Mouse (Mus musculus): ENCODE measurements around the gene Ran.

GRCm38 (mm10) chr5:129059116-129059515 is 39.2 kb downstream of the Ran start:
- TF ChIP-seq CTCF (IDR thresholded peaks at IDR 0.05; ENCODE audit: control insufficient read depth, insufficient read depth, low read length) (no peak), POLR2A (IDR thresholded peaks at IDR 0.05; ENCODE audit: borderline replicate concordance, control insufficient read depth, low read depth, low read length) (no peak)
